Mouse (Mus musculus) liver, embryonic 14.5 days (tissue): Measurements from ENCODE around the gene Stx19. TPM values are rescaled to one million over a fixed set of nuclear protein-coding genes. Genes with fewer than 3 reads are reported as not detected.

Experiments used
- ATAC-seq: fragments of 200-750 bp; cut with Nextera tagmentation; 2 replicates; pipeline ENCODE4 v1.8.0; 2017; ENCODE audit warnings: moderate number of reproducible peaks, mild to moderate bottlenecking, moderate library complexity; ENCODE audit not compliant: insufficient read depth
- DNase-seq, 3 experiments: peaks; one replicate each; pipeline ENCODE4 v3.0.0-alpha.2; 2012 to 2013; ENCODE audit warnings: low read depth in 3 of 3, low spot score in 3 of 3
- H3K27ac ChIP-seq: fragments of 300-500 bp; sonication (generic); 2 replicates; pipeline ENCODE4 v1.5.1; 2014; ENCODE audit warnings: moderate library complexity, mild to moderate bottlenecking, control low read depth, inconsistent platforms
- H3K27me3 ChIP-seq: fragments of 300-500 bp; sonication (generic); 2 replicates; pipeline ENCODE4 v1.6.1; 2014; ENCODE audit warnings: mild to moderate bottlenecking, low read length, moderate library complexity; ENCODE audit not compliant: control insufficient read depth, insufficient read depth
- H3K36me3 ChIP-seq: fragments of 300-500 bp; sonication (generic); replicated peaks from 2 replicates; pipeline ENCODE4 v1.6.1; 2014; ENCODE audit warnings: low read depth; ENCODE audit not compliant: control insufficient read depth, insufficient read depth
- H3K4me1 ChIP-seq, 2 experiments: fragments of 200-500 bp in 1 of 2; fragments of 300-500 bp in 1 of 2; sonication (generic) in 1 of 2; replicated peaks; 2 replicates each; pipeline ENCODE4 v1.6.1; 2012 to 2014; ENCODE audit warnings: antibody characterized with exemption in 1 of 2, inconsistent platforms in 1 of 2, low read length in 1 of 2; ENCODE audit not compliant: control insufficient read depth in 2 of 2, insufficient read depth in 2 of 2
- H3K4me2 ChIP-seq: fragments of 300-500 bp; sonication (generic); 2 replicates; pipeline ENCODE4 v1.6.1; 2014; ENCODE audit warnings: low read depth, mild to moderate bottlenecking, control low read depth, moderate library complexity
- H3K4me3 ChIP-seq, 2 experiments: fragments of 200-500 bp in 1 of 2; fragments of 300-500 bp in 1 of 2; sonication (generic) in 1 of 2; 2 replicates each; pipeline ENCODE4 v1.5.1; 2012 to 2014; ENCODE audit warnings: low read depth in 2 of 2, low read length in 2 of 2, mild to moderate bottlenecking in 2 of 2, control low read depth in 1 of 2, inconsistent platforms in 1 of 2, moderate library complexity in 1 of 2; ENCODE audit not compliant: insufficient read depth in 1 of 2
- H3K9ac ChIP-seq: fragments of 300-500 bp; sonication (generic); replicated peaks from 2 replicates; pipeline ENCODE4 v1.6.1; 2014; ENCODE audit warnings: mild to moderate bottlenecking, control low read depth, moderate library complexity
- H3K9me3 ChIP-seq: fragments of 300-500 bp; sonication (generic); 2 replicates; pipeline ENCODE4 v1.6.1; 2016; ENCODE audit warnings: low read length, mixed read lengths; ENCODE audit not compliant: control insufficient read depth
- CTCF ChIP-seq: IDR thresholded peaks from 2 replicates; pipeline ENCODE4 v1.5.1; 2016; ENCODE audit warnings: antibody characterized with exemption, low read depth, control low read depth
- EP300 ChIP-seq: IDR thresholded peaks from 2 replicates; pipeline ENCODE4 v1.6.1; 2016; ENCODE audit warnings: antibody characterized with exemption, low read depth
- WGBS: fragments of 180-500 bp; shearing (Covaris S2); extraction: QIAGEN DNeasy Blood & Tissue Kit; methylation state at CpG from one replicate; pipeline ENCODE4 v1.1.7; 2014; ENCODE audit not compliant: insufficient replicate concordance; 5-methylcytosine and 5-hydroxymethylcytosine counted together
- polyA plus RNA-seq, 2 experiments: library from polyadenylated mRNA; depleted of rRNA in 1 of 2; stranded (reverse) in 1 of 2; unstranded in 1 of 2; fragments of >200 nt; fragmentation: Nextera tagmentation in 1 of 2; extraction: Ambion mirVana in 1 of 2; gene quantifications; 2 replicates each; pipeline versions ENCODE4 v1.2.1 to v1.2.3; 2012 to 2014

Gene Stx19
- polyA plus RNA-seq, 2 experiments: not detected

DNA sequence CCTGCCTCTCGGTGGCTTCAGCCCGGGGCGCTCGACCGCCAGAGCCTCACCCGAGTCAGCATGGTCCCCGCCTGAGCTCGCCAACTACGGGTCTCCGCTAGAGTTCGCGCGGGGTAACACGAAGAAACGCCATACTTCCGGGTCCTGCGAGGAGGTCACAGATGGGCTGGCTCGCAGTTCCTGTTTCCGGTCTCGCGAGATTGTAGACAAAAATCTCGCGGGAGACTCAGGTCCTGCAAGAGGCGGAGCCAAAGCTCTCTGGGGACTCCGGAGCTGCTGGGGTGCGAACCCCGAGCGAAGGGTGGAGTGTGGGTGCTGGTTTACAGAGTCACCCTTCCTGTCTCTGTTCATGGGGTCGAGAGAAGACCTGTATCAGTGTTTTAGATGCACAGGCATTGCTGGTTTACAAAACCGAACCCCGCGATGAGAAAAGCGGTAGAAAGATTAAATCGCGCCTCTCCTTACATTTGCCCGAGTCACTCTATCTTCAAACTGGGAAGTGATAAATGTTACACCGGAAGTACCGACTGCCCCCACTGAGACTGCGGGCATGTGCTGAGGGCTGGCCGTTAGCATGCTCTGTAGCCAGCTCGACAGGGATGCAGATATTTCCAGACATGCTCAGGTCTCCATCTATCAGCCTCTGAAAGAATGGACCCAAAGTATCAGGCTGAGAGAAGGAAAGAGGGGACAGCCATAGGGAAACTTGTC lies 27.7 kb upstream of the Stx19 start, which contains the start of gene Nsun3:
Gene Nsun3 (minus strand): TSS at position 198 of the 711 bp plus-strand sequence.
- DNase-seq (peak; percentile 95 to 97 (median 96)), ATAC-seq (peak; percentile 96)
- TF ChIP-seq CTCF (no peak), EP300 (peak; percentile 85)
- H3K9me3 ChIP-seq: no peaks in the 10 kb centered on the region
- peak within 1 kb of the TSS; percentile 88 for H3K4me2 ChIP-seq
- no peaks in the 10 kb centered on the region for H3K36me3 ChIP-seq
- no peaks in the 10 kb centered on the region for H3K27me3 ChIP-seq
- H3K27ac ChIP-seq: peak within 1 kb of the TSS; percentile 49
- H3K4me1 ChIP-seq: peaks cover 7 to 13% of the 10 kb centered on the region in 2 experiments; a peak in 3 of 4 replicates
- peak within 1 kb of the TSS; percentile 77 to 83 for H3K4me3 ChIP-seq
- H3K9ac ChIP-seq: peak within 1 kb of the TSS; percentile 80
- 2% methylated on average over 41 of the region's 41 CpGs for WGBS

DNA sequence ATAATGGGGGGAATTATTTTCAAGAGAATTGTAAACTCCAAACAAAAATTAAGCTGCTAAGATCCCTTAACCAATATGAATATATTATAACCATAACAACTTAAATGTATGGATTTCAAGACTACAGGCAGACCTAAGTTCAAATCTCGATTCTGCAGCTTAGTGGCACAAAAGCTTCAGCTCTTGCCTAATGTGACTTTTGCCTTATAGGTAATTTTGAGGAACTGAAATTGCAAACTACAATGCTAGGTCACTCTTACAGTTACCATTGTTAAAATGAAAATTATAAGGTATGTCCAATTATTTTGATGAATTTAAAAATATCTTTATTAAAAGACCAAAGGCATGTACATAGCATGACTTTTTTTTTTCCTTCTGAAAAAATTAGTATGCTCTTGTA lies 17.9 kb upstream of the Stx19 start:
- Histone ChIP-seq H3K9ac (no peak overlapping the region), H3K36me3 (no peaks in the 10 kb centered on the region), H3K4me1 (peaks cover 0 to 3% of the 10 kb centered on the region in 2 experiments; a peak in 1 of 4 replicates), H3K27ac (no peak overlapping the region), H3K4me3 (no peak overlapping the region), H3K27me3 (no peaks in the 10 kb centered on the region), H3K9me3 (no peaks in the 10 kb centered on the region), H3K4me2 (no peak overlapping the region)
- TF ChIP-seq EP300 (no peak), CTCF (no peak)
- WGBS: 41% methylated on average over 1 of the region's 1 CpGs
- DNase-seq: no peak
- ATAC-seq: no peak

GRCm38 (mm10) chr16:62798808-62799207 lies 15.7 kb upstream of the Stx19 start:
- ATAC-seq (no peak), DNase-seq (no peak)
- Histone ChIP-seq H3K27ac (no peak overlapping the region), H3K9me3 (no peaks in the 10 kb centered on the region), H3K27me3 (no peaks in the 10 kb centered on the region), H3K4me3 (no peak overlapping the region), H3K4me1 (peaks cover 0 to 3% of the 10 kb centered on the region in 2 experiments; a peak in 1 of 4 replicates), H3K36me3 (no peaks in the 10 kb centered on the region; the same call in 1 of the 2 replicates), H3K4me2 (no peak overlapping the region), H3K9ac (no peak overlapping the region)
- TF ChIP-seq EP300: no peak
- no peak for TF ChIP-seq CTCF
- 80% methylated on average over 3 of the region's 3 CpGs for WGBS

- Histone ChIP-seq H3K4me1 (peaks cover 0 to 3% of the 10 kb centered on the region in 2 experiments; a peak in 1 of 4 replicates), H3K9me3 (no peaks in the 10 kb centered on the region), H3K27me3 (no peaks in the 10 kb centered on the region), H3K27ac (no peak overlapping the region), H3K4me3 (no peak overlapping the region), H3K36me3 (no peaks in the 10 kb centered on the region; the same call in 1 of the 2 replicates), H3K4me2 (no peak overlapping the region), H3K9ac (no peak overlapping the region)
- TF ChIP-seq EP300 (no peak), CTCF (no peak)
- no peak for DNase-seq
- WGBS: 64% methylated on average over 4 of the region's 4 CpGs
- ATAC-seq: no peak
These were observed 15.1 kb upstream of the Stx19 start for GRCm38 (mm10) chr16:62799426-62799825.

- no peak for ATAC-seq
- Histone ChIP-seq H3K4me3 (no peak overlapping the region), H3K9me3 (no peaks in the 10 kb centered on the region), H3K9ac (no peak overlapping the region), H3K27me3 (no peaks in the 10 kb centered on the region), H3K4me1 (peaks cover 0 to 3% of the 10 kb centered on the region in 2 experiments; a peak in 1 of 4 replicates), H3K36me3 (no peaks in the 10 kb centered on the region; the same call in 1 of the 2 replicates), H3K4me2 (no peak overlapping the region), H3K27ac (no peak overlapping the region)
- TF ChIP-seq CTCF: no peak
- no peak for TF ChIP-seq EP300
- WGBS: 58% methylated on average over 3 of the region's 3 CpGs
- no peak for DNase-seq
These were observed 14.6 kb upstream of the Stx19 start for GRCm38 (mm10) chr16:62799839-62800238.
